Mouse (Mus musculus): ENCODE results near the gene Robo1. TPM values are rescaled to one million over a fixed set of nuclear protein-coding genes. Genes with fewer than 3 reads are reported as not detected.

Robo1 gene
- polyA plus RNA-seq, 1 experiment from 2014 or later: 6.3 TPM

- no peak for DNase-seq (ENCODE audit: low spot score)
- H3K36me3 ChIP-seq (ENCODE audit: control insufficient read depth, insufficient read depth, low read length): no peaks in the 10 kb centered on the region
- 65% methylated on average over 12 of the region's 12 CpGs for WGBS
Observed at GRCm38 (mm10) chr16:72699238-72700006, 391.3 kb downstream of the Robo1 start.

GRCm38 (mm10) chr16:72700297-72700696 is 392.2 kb downstream of the Robo1 start:
- Histone ChIP-seq H3K27ac (replicated peaks) (no peak overlapping the region), H3K4me2 (replicated peaks; ENCODE audit: low read depth) (no peak overlapping the region), H3K9ac (ENCODE audit: low read length) (no peak overlapping the region), H3K4me3 (ENCODE audit: low read depth, low read length) (no peak overlapping the region), H3K4me1 (replicated peaks; ENCODE audit: control insufficient read depth, insufficient read depth) (no peaks in the 10 kb centered on the region), H3K27me3 (ENCODE audit: control insufficient read depth, insufficient read depth, low read length) (no peaks in the 10 kb centered on the region), H3K9me3 (ENCODE audit: control insufficient read depth, low read length) (no peaks in the 10 kb centered on the region), H3K36me3 (ENCODE audit: control insufficient read depth, insufficient read depth, low read length) (no peaks in the 10 kb centered on the region)
- no peak for TF ChIP-seq EP300 (optimal IDR thresholded peaks at IDR 0.05)
- no peak for TF ChIP-seq CTCF (IDR thresholded peaks at IDR 0.05; ENCODE audit: low read depth)
- ATAC-seq (ENCODE audit: low FRiP score, low TSS enrichment) (no peak), DNase-seq (ENCODE audit: low spot score) (no peak)
- 87% methylated on average over 11 of the region's 11 CpGs for WGBS

More at GRCm38 (mm10) chr16:72699238-72700006, 391.3 kb downstream of the Robo1 start:
- no peak overlapping the region for H3K4me3 ChIP-seq (ENCODE audit: low read depth, low read length)
- H3K27ac ChIP-seq (replicated peaks): no peak overlapping the region
- no peaks in the 10 kb centered on the region for H3K4me1 ChIP-seq (replicated peaks; ENCODE audit: control insufficient read depth, insufficient read depth)
- no peaks in the 10 kb centered on the region for H3K27me3 ChIP-seq (ENCODE audit: control insufficient read depth, insufficient read depth, low read length)
- H3K9me3 ChIP-seq (ENCODE audit: control insufficient read depth, low read length): no peaks in the 10 kb centered on the region
- H3K4me2 ChIP-seq (replicated peaks; ENCODE audit: low read depth): no peak overlapping the region
- TF ChIP-seq EP300 (optimal IDR thresholded peaks at IDR 0.05) (no peak), CTCF (IDR thresholded peaks at IDR 0.05; ENCODE audit: low read depth) (no peak)
- H3K9ac ChIP-seq (ENCODE audit: low read length): no peak overlapping the region
- ATAC-seq (ENCODE audit: low FRiP score, low TSS enrichment): no peak

- TF ChIP-seq EP300 (optimal IDR thresholded peaks at IDR 0.05): no peak
- TF ChIP-seq CTCF (IDR thresholded peaks at IDR 0.05; ENCODE audit: low read depth): no peak
- Histone ChIP-seq H3K4me1 (replicated peaks; ENCODE audit: control insufficient read depth, insufficient read depth) (no peaks in the 10 kb centered on the region), H3K4me2 (replicated peaks; ENCODE audit: low read depth) (no peak overlapping the region), H3K4me3 (ENCODE audit: low read depth, low read length) (no peak overlapping the region), H3K36me3 (ENCODE audit: control insufficient read depth, insufficient read depth, low read length) (no peaks in the 10 kb centered on the region), H3K9me3 (ENCODE audit: control insufficient read depth, low read length) (no peaks in the 10 kb centered on the region), H3K9ac (ENCODE audit: low read length) (no peak overlapping the region), H3K27ac (replicated peaks) (no peak overlapping the region), H3K27me3 (ENCODE audit: control insufficient read depth, insufficient read depth, low read length) (no peaks in the 10 kb centered on the region)
- DNase-seq (ENCODE audit: low spot score) (no peak), ATAC-seq (ENCODE audit: low FRiP score, low TSS enrichment) (no peak)
- 84% methylated on average over 6 of the region's 6 CpGs for WGBS
Observed at GRCm38 (mm10) chr16:72703486-72703885, 395.4 kb downstream of the Robo1 start.

- Histone ChIP-seq H3K9me3 (ENCODE audit: control insufficient read depth, low read length) (no peaks in the 10 kb centered on the region), H3K9ac (ENCODE audit: low read length) (no peak overlapping the region), H3K27ac (replicated peaks) (no peak overlapping the region), H3K27me3 (ENCODE audit: control insufficient read depth, insufficient read depth, low read length) (no peaks in the 10 kb centered on the region), H3K4me3 (ENCODE audit: low read depth, low read length) (no peak overlapping the region), H3K36me3 (ENCODE audit: control insufficient read depth, insufficient read depth, low read length) (no peaks in the 10 kb centered on the region), H3K4me2 (replicated peaks; ENCODE audit: low read depth) (no peak overlapping the region), H3K4me1 (replicated peaks; ENCODE audit: control insufficient read depth, insufficient read depth) (no peaks in the 10 kb centered on the region)
- ATAC-seq (ENCODE audit: low FRiP score, low TSS enrichment) (no peak), DNase-seq (ENCODE audit: low spot score) (no peak)
- WGBS: 67% methylated on average over 5 of the region's 5 CpGs
- TF ChIP-seq EP300 (optimal IDR thresholded peaks at IDR 0.05): no peak
Observed at GRCm38 (mm10) chr16:72705851-72706250, 397.7 kb downstream of the Robo1 start.

GRCm38 (mm10) chr16:72708526-72708925 is 400.4 kb downstream of the Robo1 start:
- ATAC-seq (ENCODE audit: low FRiP score, low TSS enrichment): no peak
- Histone ChIP-seq H3K27me3 (ENCODE audit: control insufficient read depth, insufficient read depth, low read length) (no peaks in the 10 kb centered on the region), H3K4me3 (ENCODE audit: low read depth, low read length) (no peak overlapping the region), H3K4me1 (replicated peaks; ENCODE audit: control insufficient read depth, insufficient read depth) (no peaks in the 10 kb centered on the region), H3K9me3 (ENCODE audit: control insufficient read depth, low read length) (no peaks in the 10 kb centered on the region), H3K27ac (replicated peaks) (no peak overlapping the region), H3K36me3 (ENCODE audit: control insufficient read depth, insufficient read depth, low read length) (no peaks in the 10 kb centered on the region), H3K4me2 (replicated peaks; ENCODE audit: low read depth) (no peak overlapping the region), H3K9ac (ENCODE audit: low read length) (no peak overlapping the region)
- DNase-seq (ENCODE audit: low spot score): no peak
- no peak for TF ChIP-seq EP300 (optimal IDR thresholded peaks at IDR 0.05)
- no peak for TF ChIP-seq CTCF (IDR thresholded peaks at IDR 0.05; ENCODE audit: low read depth)
- 59% methylated on average over 2 of the region's 2 CpGs for WGBS

GRCm38 (mm10) chr16:72717118-72717802 is 409.2 kb downstream of the Robo1 start:
- no peak overlapping the region for H3K27ac ChIP-seq (replicated peaks)
- no peak for TF ChIP-seq EP300 (optimal IDR thresholded peaks at IDR 0.05)
- TF ChIP-seq CTCF (IDR thresholded peaks at IDR 0.05; ENCODE audit: low read depth): no peak
- H3K4me3 ChIP-seq (ENCODE audit: low read depth, low read length): no peak overlapping the region
- WGBS: 45% methylated on average over 9 of the region's 9 CpGs
- no peaks in the 10 kb centered on the region for H3K4me1 ChIP-seq (replicated peaks; ENCODE audit: control insufficient read depth, insufficient read depth)
- H3K36me3 ChIP-seq (ENCODE audit: control insufficient read depth, insufficient read depth, low read length): no peaks in the 10 kb centered on the region
- no peak overlapping the region for H3K9ac ChIP-seq (ENCODE audit: low read length)
- no peak for DNase-seq (ENCODE audit: low spot score)
- no peak for ATAC-seq (ENCODE audit: low FRiP score, low TSS enrichment)
- H3K4me2 ChIP-seq (replicated peaks; ENCODE audit: low read depth): no peak overlapping the region
- H3K27me3 ChIP-seq (ENCODE audit: control insufficient read depth, insufficient read depth, low read length): no peaks in the 10 kb centered on the region
- no peaks in the 10 kb centered on the region for H3K9me3 ChIP-seq (ENCODE audit: control insufficient read depth, low read length)
